Mouse (Mus musculus) kidney, adult 2 months (tissue): ENCODE data around the gene Olfr914. TPM values are rescaled to one million over a fixed set of nuclear protein-coding genes. Genes with fewer than 3 reads are reported as not detected.

ENCODE experiments used
- DNase-seq: peaks from one replicate; pipeline ENCODE4 v3.0.0; 2021
- H3K27ac ChIP-seq: fragments of 200-500 bp; 2 replicates; pipeline ENCODE4 v1.5.1; 2012; ENCODE audit warnings: low read depth, low read length, control low read depth, inconsistent platforms; ENCODE audit not compliant: insufficient read depth
- H3K27me3 ChIP-seq: fragments of 200-500 bp; replicated peaks from 2 replicates; pipeline ENCODE4 v1.6.1; 2012; ENCODE audit warnings: mild to moderate bottlenecking, moderate library complexity, low read length, inconsistent platforms; ENCODE audit not compliant: control insufficient read depth, insufficient read depth
- H3K36me3 ChIP-seq: fragments of 200-500 bp; 2 replicates; pipeline ENCODE4 v1.6.1; 2012; ENCODE audit warnings: mild to moderate bottlenecking, moderate library complexity, low read length, inconsistent platforms; ENCODE audit not compliant: control insufficient read depth, insufficient read depth
- H3K4me1 ChIP-seq: fragments of 200-500 bp; 2 replicates; pipeline ENCODE4 v1.6.1; 2011; ENCODE audit warnings: low read length; ENCODE audit not compliant: control insufficient read depth, insufficient read depth
- H3K4me3 ChIP-seq: fragments of 200-500 bp; 2 replicates; pipeline ENCODE4 v1.5.1; 2011; ENCODE audit warnings: mild to moderate bottlenecking, low read depth, low read length, control low read depth; ENCODE audit not compliant: insufficient read depth
- CTCF ChIP-seq: fragments of 200-500 bp; conservative IDR thresholded peaks from 2 replicates; pipeline ENCODE4 v1.5.1; 2011; ENCODE audit warnings: low read depth, mild to moderate bottlenecking, control low read depth, low read length, moderate library complexity, mixed read lengths; ENCODE audit not compliant: insufficient read depth, insufficient read length
- POLR2A ChIP-seq: fragments of 200-500 bp; IDR thresholded peaks from one replicate; pipeline ENCODE4 v1.6.1; 2011; ENCODE audit warnings: low read depth, low read length, control low read depth
- WGBS: fragments of 180-500 bp; shearing (Covaris S2); methylation state at CpG from one replicate; pipeline ENCODE4 v1.1.7; 2018; 5-methylcytosine and 5-hydroxymethylcytosine counted together
- polyA plus RNA-seq: library from polyadenylated mRNA; depleted of rRNA; stranded (reverse); fragments of >200 nt; gene quantifications from 2 replicates; pipeline ENCODE4 v1.2.3, GENCODE M21; 2012; rRNA removed

Olfr914 gene
- not detected in 2 replicates for polyA plus RNA-seq

GRCm38 (mm10) chr9:38604802-38605201 lies at the start of gene Olfr914:
TSS of gene Olfr914 (plus strand) at chr9:38605102.
- TF ChIP-seq POLR2A, result no peak
- no peak for TF ChIP-seq CTCF
- H3K4me3 ChIP-seq, result no peak within 1 kb of the TSS
- DNase-seq, result no peak
- H3K27ac ChIP-seq, result no peak within 1 kb of the TSS
- no peaks in the 10 kb centered on the region for H3K27me3 ChIP-seq
- H3K36me3 ChIP-seq, result no peaks in the 10 kb centered on the region
- 54% methylated on average over 2 of the region's 2 CpGs for WGBS
- no peaks in the 10 kb centered on the region for H3K4me1 ChIP-seq

GRCm38 (mm10) chr9:38579878-38580277 lies 25.0 kb upstream of the Olfr914 start, which contains the start of gene Olfr912:
TSS of gene Olfr912 (plus strand) at chr9:38580178.
- Histone ChIP-seq H3K27me3 (no peaks in the 10 kb centered on the region), H3K27ac (no peak within 1 kb of the TSS), H3K4me3 (no peak within 1 kb of the TSS), H3K4me1 (no peaks in the 10 kb centered on the region), H3K36me3 (no peaks in the 10 kb centered on the region)
- 58% methylated on average over 1 of the region's 1 CpGs for WGBS
- DNase-seq, result no peak
- TF ChIP-seq CTCF (no peak), POLR2A (no peak)

- Histone ChIP-seq H3K27ac (no peak overlapping the region), H3K27me3 (no peaks in the 10 kb centered on the region), H3K36me3 (no peaks in the 10 kb centered on the region), H3K4me1 (no peaks in the 10 kb centered on the region), H3K4me3 (no peak overlapping the region)
- TF ChIP-seq CTCF (no peak), POLR2A (no peak)
- WGBS, result 43% methylated on average over 1 of the region's 1 CpGs
- no peak for DNase-seq
Observed at GRCm38 (mm10) chr9:38591056-38591455, 13.8 kb upstream of the Olfr914 start.

GRCm38 (mm10) chr9:38592459-38592858 lies 12.4 kb upstream of the Olfr914 start, which contains the start of gene Olfr913:
TSS of gene Olfr913 (plus strand) at chr9:38592759.
- H3K27ac ChIP-seq, result no peak within 1 kb of the TSS
- no peak within 1 kb of the TSS for H3K4me3 ChIP-seq
- no peaks in the 10 kb centered on the region for H3K4me1 ChIP-seq
- H3K36me3 ChIP-seq, result no peaks in the 10 kb centered on the region
- WGBS, result 36% methylated on average over 2 of the region's 2 CpGs
- no peak for TF ChIP-seq POLR2A
- TF ChIP-seq CTCF, result no peak
- no peak for DNase-seq
- no peaks in the 10 kb centered on the region for H3K27me3 ChIP-seq

GRCm38 (mm10) chr9:38632406-38632805 lies 27.5 kb downstream of the Olfr914 start:
- 76% methylated on average over 4 of the region's 4 CpGs for WGBS
- Histone ChIP-seq H3K4me1 (no peaks in the 10 kb centered on the region), H3K27ac (no peak overlapping the region), H3K36me3 (no peaks in the 10 kb centered on the region), H3K27me3 (no peaks in the 10 kb centered on the region), H3K4me3 (no peak overlapping the region)
- DNase-seq, result no peak
- TF ChIP-seq CTCF (no peak), POLR2A (no peak)

- no peak for DNase-seq
- Histone ChIP-seq H3K4me1 (no peaks in the 10 kb centered on the region), H3K27me3 (no peaks in the 10 kb centered on the region), H3K4me3 (no peak within 1 kb of the TSS), H3K27ac (no peak within 1 kb of the TSS), H3K36me3 (no peaks in the 10 kb centered on the region)
- WGBS, result 59% methylated on average over 1 of the region's 1 CpGs
- TF ChIP-seq CTCF, result no peak
- no peak for TF ChIP-seq POLR2A
Observed at GRCm38 (mm10) chr9:38659775-38660174, 54.9 kb downstream of the Olfr914 start, which contains the start of gene Olfr916. TSS of gene Olfr916 (minus strand) at chr9:38659875.

Other genes with a start within 250 kb of the Olfr914 start
- gene Olfr250, start 238.2 kb upstream of the Olfr914 start, polyA plus RNA-seq, result not detected in 2 replicates
- gene Olfr251, start 228.0 kb upstream of the Olfr914 start, polyA plus RNA-seq, result not detected in 2 replicates
- not detected in 2 replicates for gene Olfr147, start 203.4 kb upstream of the Olfr914 start, polyA plus RNA-seq
- gene Olfr901, start 175.6 kb upstream of the Olfr914 start, polyA plus RNA-seq, result not detected in 2 replicates
- not detected in 2 replicates for gene Olfr902, start 157.4 kb upstream of the Olfr914 start, polyA plus RNA-seq
- not detected in 2 replicates for gene Olfr904, start 142.0 kb upstream of the Olfr914 start, polyA plus RNA-seq
- gene Olfr905, start 134.0 kb upstream of the Olfr914 start, polyA plus RNA-seq, result not detected in 2 replicates
- not detected in 2 replicates for gene Olfr906, start 118.0 kb upstream of the Olfr914 start, polyA plus RNA-seq
- not detected in 2 replicates for gene Olfr907, start 109.3 kb upstream of the Olfr914 start, polyA plus RNA-seq
- not detected in 2 replicates for gene Olfr911-ps1, start 83.5 kb upstream of the Olfr914 start, polyA plus RNA-seq
- not detected in 2 replicates for gene Olfr910, start 67.3 kb upstream of the Olfr914 start, polyA plus RNA-seq
- gene Olfr912, start 24.9 kb upstream of the Olfr914 start, polyA plus RNA-seq, result not detected in 2 replicates
- not detected in 2 replicates for gene Olfr913, start 12.3 kb upstream of the Olfr914 start, polyA plus RNA-seq
- gene Olfr916, start 54.8 kb downstream of the Olfr914 start, polyA plus RNA-seq, result not detected in 2 replicates
- gene Olfr917, start 60.7 kb downstream of the Olfr914 start, polyA plus RNA-seq, result not detected in 2 replicates
- not detected in 2 replicates for gene Olfr918, start 69.5 kb downstream of the Olfr914 start, polyA plus RNA-seq
- not detected in 2 replicates for gene Olfr919, start 98.6 kb downstream of the Olfr914 start, polyA plus RNA-seq
- gene Vwa5a, start 113.2 kb downstream of the Olfr914 start, polyA plus RNA-seq, result 16.8 and 17.7 TPM in 2 replicates
- 0.07 and 0.11 TPM in 2 replicates for gene Olfr920, start 147.2 kb downstream of the Olfr914 start, polyA plus RNA-seq
- gene Olfr921, start 168.0 kb downstream of the Olfr914 start, polyA plus RNA-seq, result not detected in 2 replicates
- gene Olfr922, start 209.5 kb downstream of the Olfr914 start, polyA plus RNA-seq, result not detected in 2 replicates
- gene Olfr923, start 221.4 kb downstream of the Olfr914 start, polyA plus RNA-seq, result not detected in 2 replicates
- not detected in 2 replicates for gene Olfr924, start 239.3 kb downstream of the Olfr914 start, polyA plus RNA-seq
- gene Olfr26, start 250.0 kb downstream of the Olfr914 start, polyA plus RNA-seq, result not detected in 2 replicates